Mouse (Mus musculus) neural tube, embryonic 10.5 days (tissue): ENCODE measurements at regions not wholly inside any gene's neighbourhood (a gene's known extent, or its start where the extent isn't known, plus 50 kb on each side); places are given as distances from the start of the nearest gene placed in this dataset.

Experiments used
- DNase-seq: peaks from one replicate; pipeline ENCODE4 v3.0.0-alpha.2; 2017; ENCODE audit warnings: low spot score; ENCODE audit errors: extremely low spot score

DNA sequence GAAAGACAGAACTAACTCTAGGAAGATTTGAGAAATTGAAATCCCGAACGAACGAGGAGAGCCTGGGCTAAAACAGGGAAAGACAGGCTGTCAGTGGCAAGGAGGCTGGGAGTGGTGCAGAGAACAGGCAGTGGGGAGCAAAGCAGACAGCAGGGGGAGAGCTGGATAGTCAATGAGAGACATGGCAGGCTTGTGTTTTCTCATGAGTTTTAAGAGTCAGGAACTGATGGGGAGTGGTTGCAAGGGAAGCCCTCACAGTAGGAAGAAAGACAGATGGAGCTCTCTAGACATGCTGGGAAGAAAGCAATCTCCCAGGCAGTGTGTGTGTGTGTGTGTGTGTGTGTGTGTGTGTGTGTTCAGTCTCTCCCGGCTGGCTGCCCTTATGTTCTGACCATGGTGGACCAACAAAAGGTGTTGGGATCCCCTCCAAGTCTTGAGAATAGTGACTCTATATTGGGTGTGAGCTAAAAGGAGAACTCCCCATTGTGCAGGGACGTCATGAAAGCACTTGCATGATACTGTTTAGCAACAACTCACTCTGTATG, 577.9 kb downstream of the Plcl1 start:
- no peak for DNase-seq

GRCm38 (mm10) chr1:55997074-55997473, 591.4 kb downstream of the Plcl1 start:
- DNase-seq = no peak
